Mouse (Mus musculus): ENCODE data around the gene Lamc1.

Gene Lamc1

DNA sequence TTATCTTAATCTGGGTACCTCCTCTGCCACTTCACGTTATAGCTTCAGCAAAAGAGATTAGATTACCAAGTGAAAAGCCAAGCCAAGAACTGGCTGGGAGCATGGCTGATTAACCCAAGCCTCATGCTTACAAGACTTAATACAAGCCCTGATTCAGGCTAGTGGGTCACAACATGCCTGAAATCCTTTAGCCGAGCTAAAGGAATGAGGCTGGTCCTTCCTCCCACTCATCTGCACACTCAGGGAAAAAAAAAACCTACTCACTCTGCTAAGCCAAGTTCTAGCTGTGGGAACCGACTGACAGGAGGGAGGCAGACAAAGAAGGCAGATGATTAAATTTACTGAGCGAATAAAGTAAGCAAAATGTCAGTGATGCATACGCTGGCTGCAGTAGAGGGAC is 65.7 kb downstream of the Lamc1 start:
- DNase-seq (ENCODE audit: low spot score in 2 of 2), result no peak

DNA sequence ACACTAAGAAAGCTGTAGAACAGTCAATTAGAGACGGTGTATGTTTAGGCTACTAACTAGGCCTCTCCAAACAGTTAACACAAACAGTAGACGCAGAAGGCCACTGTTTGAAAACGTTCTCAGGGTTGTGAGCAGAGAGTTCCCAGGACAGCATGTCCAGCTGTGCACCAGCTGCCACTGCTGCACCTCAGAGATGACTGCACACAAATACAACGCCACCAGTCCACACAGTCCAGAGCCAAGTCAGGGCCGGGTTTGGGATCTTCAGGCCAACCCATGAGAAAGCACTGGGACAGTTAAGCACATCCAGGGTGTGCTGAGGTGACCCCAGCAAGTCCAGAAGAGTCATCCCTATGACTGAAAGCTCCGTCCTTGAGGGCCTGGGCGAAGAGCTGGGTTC is 67.0 kb downstream of the Lamc1 start:
- peak; percentile 62 to 70 for DNase-seq (ENCODE audit: low spot score in 2 of 2)

DNA sequence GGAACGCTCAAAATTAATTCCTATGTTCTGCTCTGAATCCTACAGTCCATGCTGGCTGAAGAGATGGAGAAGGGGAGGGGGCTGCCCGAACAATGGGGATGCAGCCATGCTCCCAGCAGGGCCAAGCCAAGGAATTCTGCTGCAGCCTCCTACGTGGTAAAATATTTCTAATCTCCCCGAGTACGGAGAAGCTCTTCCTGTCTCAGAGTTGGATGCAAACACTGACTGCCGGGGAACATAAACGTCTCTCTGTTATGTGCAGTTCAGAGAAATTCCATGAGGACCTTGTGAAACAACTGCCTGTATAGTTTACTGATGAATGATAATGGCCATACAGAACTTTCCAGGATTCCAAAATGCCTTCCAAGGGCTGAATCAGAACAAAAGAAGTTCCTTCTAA is 67.5 kb downstream of the Lamc1 start:
- DNase-seq (ENCODE audit: low spot score in 2 of 2), result no peak

DNA sequence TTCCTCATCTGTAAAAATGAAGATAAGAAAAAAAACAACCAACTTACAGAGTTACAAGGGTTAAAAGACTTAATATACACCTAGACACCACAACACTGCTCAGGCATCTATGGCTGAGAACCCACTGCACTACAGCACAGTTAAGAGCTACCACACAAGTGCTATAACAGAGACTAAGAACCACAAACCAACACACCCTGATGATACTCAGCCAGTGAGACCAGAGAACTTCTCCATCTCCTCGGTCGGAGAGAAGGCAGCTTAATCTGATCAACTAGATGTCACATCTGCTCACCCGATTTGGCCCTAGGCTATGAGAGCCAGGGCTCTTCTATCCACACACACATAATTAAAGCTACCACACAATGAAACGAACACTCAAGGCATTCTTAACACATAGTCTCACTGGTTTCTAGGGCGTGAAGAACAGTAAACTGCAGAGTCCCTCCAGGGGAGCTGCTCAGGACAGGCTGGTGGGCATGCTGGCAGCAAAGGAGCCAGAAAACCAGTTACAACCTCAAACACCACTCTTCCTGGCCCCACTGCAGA is 72.8 kb downstream of the Lamc1 start:
- DNase-seq (ENCODE audit: low spot score in 2 of 2), result no peak

DNA sequence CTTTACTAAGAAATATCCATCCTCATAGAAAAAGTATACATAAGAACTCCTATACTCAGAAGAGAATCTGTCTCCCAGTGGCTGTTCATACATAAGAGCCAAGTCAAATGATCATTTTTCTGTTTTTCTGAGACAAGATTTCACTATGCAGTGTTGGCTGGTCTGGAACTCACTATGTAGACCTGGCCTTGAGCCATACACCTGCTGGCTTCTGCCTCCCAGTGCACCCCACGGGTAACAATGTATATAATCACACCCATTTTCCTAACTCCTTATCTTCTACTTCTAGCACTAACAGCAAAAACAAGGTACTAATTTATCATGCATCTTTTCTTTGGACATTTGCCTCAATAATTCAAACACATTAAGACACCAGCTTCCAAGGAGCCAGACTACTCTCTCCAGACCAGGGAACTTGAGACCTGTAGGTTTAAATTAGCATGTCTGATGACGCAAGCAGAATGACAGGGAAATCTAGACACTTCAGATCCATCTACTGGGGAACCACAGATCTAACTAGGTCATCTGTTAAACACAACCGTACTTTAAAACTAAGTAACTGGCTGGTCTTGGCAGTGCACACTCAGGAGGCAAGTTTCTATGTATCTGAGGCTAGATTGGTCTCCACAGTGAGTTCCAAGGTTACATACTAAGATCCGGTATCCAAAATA is 79.9 kb downstream of the Lamc1 start:
- no peak for DNase-seq (ENCODE audit: low spot score in 2 of 2)

DNA sequence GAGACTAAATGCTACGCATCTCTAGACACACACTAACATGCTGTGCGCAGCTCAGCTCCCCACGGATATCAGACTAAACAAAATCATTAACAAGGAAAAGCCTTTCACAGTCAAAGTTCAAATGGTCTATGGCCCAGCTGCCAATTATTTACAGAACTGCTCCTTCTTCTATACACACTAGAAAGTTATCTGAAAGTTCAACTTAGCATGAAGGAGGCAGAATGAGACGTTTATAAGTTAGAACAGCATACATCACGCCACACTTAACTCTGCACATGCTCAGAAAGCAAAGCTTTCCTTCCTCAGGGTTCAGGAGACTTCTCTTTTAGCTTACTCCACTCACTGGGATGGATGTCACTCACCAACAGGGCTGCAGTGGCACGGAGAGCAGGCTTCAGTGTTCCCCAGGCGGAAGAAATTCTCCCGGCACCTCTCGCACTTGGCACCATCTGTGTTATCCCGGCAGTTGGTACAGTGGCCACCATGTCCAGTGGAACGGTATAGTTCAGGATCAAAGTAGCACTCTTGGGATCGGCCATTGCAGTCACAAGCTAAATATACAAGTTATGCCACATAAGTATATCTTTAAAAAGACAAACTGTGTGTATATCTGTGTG is 80.9 kb downstream of the Lamc1 start:
- no peak for DNase-seq (ENCODE audit: low spot score in 2 of 2)

DNA sequence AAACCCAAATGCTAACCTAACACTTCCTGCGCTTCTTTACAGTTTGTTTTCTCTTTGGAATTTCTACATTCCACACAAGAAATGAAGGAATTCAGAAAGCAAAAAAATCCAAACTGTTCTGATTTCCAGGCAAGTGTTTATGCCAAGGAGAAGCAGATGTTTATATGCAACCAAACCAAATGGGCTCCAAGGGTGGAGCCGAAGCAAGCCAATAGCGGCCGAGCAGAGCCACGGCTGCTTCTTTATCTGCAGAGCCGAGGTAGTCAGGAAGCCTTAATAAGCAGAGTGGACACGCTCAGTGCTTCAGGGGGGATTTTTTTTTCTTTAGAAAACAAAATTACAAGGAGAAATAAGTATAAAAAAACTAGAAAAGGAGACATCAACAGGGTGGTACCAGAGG is 91.2 kb downstream of the Lamc1 start:
- DNase-seq (ENCODE audit: low spot score in 2 of 2), result peak; percentile 40 to 42

DNA sequence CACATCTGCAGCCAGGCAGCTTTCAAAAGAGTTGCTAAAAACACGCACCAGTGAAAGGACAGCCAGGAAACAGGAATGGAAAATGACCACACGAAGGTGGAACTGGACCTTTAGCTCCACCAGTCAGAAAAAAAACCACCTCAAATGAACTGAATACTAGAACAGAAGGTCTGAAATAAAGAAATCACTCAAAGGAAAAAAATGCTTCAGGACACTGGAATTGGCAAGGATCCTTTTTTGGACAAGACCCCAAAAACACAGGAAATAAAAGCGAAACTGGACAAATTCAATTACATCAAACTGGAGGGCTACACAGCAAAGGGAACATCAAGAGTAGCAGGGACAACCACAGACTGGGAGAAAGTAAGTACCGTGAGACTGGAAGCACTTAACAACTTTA is 97.0 kb downstream of the Lamc1 start:
- peak; percentile 32 to 44 for DNase-seq (ENCODE audit: low spot score in 2 of 2)

DNA sequence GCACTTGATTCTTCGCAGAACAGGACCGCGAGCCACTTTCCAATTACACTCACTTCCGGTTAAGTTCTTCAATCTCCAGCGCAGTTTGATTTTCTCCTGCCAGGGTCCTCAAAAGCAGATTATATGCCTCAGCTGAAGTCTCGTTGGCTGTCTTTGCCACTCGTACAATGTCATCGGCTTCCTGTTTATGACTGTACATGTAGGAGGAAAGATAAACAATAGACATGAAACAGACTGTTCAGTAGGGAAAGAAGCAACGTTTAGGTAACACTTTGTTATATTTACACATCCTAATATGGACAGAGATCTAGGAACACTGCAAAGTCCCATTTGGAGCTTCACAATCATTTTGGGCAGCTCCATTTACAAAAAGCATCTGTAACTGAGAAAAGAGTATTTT is 100.9 kb downstream of the Lamc1 start:
- no peak for DNase-seq (ENCODE audit: low spot score in 2 of 2)

DNA sequence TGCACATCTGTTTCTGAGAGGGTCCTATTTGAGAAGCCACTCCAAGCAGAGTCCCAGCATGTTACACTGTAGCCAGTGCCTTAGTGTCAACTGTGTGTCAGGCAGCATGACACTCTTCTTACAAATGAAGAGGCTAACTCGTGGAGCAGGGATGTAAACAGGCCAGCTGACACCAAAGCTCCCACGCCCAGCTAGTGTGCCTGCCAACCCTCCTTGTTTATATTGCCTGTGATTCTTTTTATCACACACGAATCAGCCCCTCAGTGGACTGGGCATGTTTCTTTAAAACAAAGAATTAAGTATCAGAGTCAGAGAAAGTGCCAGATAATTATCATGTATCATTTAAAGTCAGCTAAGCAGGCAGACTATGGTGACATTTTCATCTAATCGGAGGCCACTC is 104.7 kb downstream of the Lamc1 start:
- no peak for DNase-seq (ENCODE audit: low spot score in 2 of 2)

DNA sequence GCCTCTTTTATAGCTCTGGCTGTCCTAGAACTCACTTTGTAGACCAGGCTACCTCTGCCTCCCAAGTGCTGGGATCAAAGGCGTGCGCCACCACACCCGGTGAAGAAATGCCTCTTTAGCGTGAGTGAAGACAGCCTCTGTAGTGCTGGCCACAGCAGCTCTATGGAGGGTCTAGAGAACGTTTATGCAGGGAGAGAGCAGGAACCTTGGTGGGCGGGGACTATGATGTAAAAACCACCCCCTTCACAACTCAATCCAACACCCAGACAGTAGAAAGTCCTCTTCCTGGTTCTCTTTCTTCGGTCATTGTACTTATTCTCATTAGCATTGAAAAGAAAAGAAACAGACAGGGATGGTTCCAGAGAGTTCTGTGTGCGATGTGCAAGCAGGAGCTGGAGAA is 105.5 kb downstream of the Lamc1 start:
- no peak for DNase-seq (ENCODE audit: low spot score in 2 of 2)

DNA sequence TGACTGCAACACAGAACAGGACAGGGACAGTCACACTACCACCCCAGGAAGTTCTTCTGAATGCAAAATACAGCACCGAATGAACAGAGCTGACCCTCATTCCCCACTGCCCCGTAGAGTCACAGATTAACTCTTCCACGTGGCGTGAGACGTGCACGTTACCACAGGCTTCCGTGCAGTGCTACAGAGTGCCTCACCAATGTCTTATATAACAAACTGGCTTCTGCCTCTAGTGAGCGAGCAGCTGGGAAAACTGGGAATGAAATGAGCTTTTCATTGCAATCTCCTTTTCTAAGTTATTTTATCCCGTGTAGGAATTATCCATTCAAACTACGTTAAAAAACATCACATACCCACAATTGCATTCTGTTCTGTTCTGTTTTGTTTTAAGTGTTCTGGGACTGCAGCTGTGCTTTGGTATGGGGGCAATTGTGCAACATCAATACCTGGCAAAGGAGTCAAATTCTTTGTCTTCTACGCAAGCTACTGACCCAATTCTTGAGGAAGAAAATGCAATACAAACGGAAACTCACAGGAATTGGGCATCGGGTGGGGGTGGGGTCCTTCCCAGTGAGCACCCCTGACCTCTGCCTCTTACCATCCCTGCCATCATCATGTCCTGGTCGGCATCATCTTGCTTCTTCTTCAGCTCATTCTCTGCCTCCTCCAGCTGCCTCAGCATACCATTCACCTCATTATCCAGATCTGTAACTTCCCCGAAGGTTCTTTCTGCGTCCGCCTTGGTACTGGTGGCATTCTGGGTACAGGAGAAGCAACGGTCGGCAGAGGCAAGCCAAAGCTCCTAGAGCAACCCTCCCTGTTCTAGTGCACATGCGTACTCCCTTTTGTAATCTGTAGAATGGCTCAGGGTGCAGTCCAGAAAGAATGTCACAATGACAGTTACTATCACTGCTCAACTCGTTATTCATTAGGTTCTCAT is 106.5 kb downstream of the Lamc1 start:
- DNase-seq (ENCODE audit: low spot score in 2 of 2), result peak; percentile 43 to 68

DNA sequence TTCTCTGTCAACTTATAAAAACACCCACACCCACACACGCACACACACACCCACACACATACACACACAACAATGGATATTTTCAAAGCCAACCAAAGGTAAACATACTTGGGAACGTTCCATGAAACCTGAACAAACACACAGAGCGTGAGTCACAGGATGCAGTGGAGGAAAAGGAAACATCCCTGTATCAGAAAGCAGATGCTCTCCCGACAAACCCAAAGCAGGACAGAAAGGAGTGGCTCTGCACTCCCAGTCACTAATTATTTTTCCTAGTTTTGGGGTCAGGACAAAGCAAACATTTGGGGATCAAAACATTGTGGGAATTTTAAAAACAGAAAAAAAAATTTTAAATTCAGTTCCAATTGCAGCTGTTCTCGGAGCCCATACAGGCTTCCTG is 108.3 kb downstream of the Lamc1 start:
- peak; percentile 47 to 74 for DNase-seq (ENCODE audit: low spot score in 2 of 2)

DNA sequence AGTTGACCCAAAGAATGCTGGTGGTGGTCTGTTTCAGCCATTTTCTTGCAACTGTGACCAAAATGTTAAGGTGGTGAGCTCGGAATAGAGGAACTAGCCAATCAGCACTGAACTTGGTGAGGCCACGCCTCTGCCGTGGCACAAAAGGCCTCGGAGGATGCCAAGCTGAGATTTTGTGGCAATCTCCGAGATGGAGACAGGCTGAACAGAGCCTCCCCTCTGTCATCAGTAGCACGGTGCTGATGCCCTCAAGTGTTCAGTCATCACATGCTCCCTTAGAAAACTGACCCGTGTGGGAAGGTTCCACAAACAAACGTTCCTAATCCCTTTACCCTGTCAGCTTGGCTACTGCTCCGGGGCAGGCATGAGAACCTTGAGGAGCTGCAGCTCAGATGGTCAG is 113.2 kb downstream of the Lamc1 start:
- DNase-seq (ENCODE audit: low spot score in 2 of 2), result no peak

DNA sequence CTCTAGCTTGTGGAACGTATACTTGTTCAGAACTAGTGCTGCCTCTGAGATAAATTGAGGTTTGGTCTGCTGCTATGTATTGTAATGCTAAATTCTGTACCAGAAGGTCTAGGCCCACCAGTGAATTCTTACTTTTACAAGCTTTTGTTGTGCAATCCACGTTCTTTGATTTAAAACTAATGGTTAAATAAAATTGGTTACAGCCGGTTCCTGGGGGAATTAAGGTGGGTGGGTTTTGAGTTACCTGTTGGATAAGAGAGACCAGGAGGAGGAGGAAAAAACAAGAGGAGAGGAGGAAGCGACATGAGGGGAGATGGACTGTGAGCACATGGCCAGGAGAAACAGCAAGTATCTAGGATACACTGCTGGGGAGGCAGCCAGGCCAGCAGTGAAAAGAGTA is 116.1 kb downstream of the Lamc1 start:
- DNase-seq (ENCODE audit: low spot score in 2 of 2), result no peak

DNA sequence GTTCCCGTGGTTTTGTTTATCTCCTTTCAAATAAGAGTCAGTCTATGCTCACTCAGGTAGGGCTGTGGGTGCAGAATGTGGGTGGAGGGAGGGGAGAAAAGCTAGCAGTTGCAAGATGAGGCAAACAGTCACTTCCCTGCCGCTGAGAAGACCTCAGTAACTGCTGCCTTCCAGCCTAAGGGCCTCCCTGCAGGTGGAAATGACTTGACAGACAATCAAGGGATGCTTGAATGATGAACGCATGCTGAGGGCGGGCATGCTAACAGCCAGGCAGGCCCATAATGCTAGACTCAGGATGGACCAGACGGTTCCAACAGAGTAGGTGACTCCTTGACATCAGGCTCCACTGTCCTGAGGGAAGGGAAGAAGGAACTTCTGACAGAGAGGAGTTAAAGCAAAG is 116.9 kb downstream of the Lamc1 start:
- no peak for DNase-seq (ENCODE audit: low spot score in 2 of 2)

DNA sequence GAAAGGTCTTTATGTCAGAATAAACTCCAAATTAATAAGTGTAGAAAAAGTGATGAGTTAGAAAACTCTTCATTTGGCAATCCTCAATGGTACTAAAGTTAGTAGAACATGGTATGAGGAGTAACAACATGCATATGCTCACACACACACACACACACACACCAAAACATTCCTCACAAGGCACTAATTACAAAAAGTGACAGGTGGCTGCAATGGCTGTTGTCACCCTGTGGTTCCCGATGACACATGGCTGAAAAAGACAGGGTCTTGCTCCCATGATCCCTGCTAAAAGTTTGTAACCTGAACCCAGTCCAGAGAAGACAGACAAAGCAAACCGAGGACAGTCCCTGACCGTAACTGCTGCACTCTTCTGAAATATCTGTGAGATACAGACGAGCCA is 121.6 kb downstream of the Lamc1 start:
- DNase-seq (ENCODE audit: low spot score in 2 of 2), result no peak

DNA sequence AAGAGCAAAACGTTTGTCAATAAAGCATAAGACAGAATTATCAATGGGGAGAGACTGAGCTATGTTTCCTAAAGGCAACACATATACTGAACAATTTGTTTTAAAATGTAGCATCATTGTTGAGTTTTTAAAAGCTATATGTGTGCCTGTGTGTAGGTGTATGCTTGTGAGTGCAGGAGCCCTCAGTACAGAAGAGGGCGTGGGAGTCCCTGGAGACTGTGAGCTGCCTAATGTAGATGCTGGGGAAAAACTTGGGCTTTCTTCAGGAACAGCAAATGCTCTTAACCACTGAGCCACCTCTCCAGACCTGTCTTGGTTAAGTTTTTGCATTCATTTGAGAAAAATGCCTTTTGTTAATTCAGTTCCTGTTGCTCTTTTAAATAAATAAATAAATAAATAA is 122.4 kb downstream of the Lamc1 start:
- DNase-seq (ENCODE audit: low spot score in 2 of 2), result no peak

DNA sequence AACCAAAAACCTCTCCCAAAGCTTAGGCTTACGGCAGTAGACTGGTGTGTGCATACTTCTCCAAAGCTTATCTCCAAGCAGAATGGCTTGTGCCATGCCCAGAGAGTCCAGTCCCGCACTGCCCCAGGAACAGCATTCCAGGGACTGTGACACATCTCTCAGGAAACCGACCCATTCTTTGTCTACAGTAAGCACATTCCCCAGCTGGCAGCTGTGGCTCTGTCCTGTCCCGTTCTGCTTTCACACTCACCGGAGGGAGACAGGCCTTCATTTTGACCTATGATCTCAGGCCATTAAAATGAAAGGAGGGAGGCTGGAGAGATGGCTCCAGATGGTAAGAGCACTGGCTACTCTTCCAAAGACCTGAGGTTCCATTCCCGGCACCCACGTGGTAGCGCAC is 130.4 kb downstream of the Lamc1 start:
- no peak for DNase-seq (ENCODE audit: low spot score in 2 of 2)

DNA sequence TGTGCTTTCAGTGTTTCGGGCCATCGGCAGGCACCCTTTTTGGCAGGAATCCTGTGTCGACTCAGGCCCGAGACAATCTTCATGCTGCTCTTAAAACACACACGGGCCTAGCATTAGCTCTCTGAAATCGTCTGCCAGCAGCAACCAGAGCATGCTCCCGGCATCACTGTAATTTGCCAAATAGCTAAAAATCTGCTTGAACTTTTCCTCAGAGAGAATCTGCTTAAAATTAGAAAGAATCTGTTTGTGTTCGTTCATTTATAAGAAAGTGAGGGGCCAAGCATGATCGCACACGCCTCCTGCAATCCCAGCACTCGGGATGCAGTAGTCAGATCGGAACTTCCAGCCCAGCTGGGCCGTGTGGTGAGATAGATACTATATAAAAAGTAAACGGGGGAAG is 131.1 kb downstream of the Lamc1 start:
- DNase-seq (ENCODE audit: low spot score in 2 of 2), result no peak

DNA sequence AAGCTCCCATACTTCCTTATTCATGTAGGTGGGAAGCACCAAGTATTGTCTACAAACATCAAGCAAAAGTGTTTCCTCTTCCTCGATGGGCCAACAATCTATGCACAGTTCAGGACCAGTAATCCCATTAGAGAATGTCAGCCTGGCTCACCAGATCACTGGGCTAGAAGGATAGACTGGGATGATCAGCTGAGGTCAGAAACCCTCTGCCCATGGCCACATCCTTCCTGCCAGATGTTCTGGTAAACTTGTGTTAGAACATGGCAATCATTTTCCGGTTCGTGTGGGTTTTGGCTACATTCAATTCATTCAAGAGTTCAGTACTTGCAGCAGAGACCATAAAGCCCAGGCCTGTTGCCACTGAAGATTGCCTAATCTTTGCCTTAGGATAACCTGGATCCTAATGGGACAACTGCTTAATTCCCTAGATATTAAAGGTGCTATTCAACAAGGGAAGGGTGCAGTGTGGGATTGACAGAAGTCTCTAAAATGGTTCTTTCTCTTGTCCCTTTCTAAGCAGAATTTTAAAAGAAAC is 135.2 kb downstream of the Lamc1 start:
- no peak for DNase-seq (ENCODE audit: low spot score in 2 of 2)

DNA sequence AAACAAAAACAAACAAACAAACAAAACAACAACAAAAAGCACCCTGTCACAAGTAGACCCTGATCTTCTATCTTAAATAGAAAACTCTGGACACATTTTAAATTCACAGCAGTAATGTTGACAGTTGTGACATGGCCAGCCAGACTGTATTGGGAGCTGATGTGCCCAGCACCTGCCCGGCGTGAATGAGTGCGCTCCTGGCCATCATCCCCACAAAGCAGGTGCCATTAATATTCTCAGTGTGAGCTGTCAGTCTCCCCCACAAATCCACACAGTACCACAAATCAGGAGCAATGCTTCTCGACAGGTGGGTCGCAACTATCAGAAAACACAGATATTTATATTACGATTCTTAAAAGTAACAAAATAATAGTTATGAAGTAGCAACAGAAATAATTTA is 139.6 kb downstream of the Lamc1 start:
- DNase-seq (ENCODE audit: low spot score in 2 of 2), result no peak
